Mouse (Mus musculus): ENCODE data around the gene Gm13698. TPM values are rescaled to one million over a fixed set of nuclear protein-coding genes. Genes with fewer than 3 reads are reported as not detected.
"Not testable (repeated sequence)": the region's sequence is repeated elsewhere in the genome, so short reads cannot be mapped to it uniquely, and the experiment has no call there.

Gene Gm13698
- total RNA-seq (2014; rRNA removed) (not detected in 2 replicates), polyA plus RNA-seq (2015; fragmentation: Nextera tagmentation; extraction: Ambion mirVana) (not detected in 2 replicates)

DNA sequence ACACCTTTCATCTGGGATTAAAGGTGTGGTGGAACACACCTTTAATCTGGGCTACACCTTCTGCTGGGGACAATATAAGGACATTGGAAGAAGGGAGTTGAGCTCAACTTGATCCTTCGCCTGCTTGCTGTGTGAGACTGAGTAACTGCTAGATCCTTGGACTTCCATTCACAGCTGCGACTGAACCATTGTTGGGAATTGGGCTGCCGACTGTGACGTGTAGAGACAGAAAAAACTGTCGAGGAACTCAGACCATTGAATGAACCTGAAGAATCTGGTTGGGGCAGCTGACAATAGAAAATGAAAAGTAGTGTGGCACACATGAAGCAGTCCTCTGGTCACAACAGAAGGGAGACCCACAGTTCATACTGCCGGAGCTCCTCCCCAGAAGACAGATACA lies at the start of gene Gm13698:
Gm13698 (plus strand) TSS at position 301 of the 400 bp plus-strand sequence.
- not testable (repeated sequence) for ATAC-seq; H3K4me1 ChIP-seq (ENCODE audit: insufficient read depth, low read length); H3K9ac ChIP-seq (replicated peaks; ENCODE audit: low read length); H3K4me2 ChIP-seq (ENCODE audit: low read depth, low read length); H3K27ac ChIP-seq; DNase-seq (ENCODE audit: low spot score); H3K27me3 ChIP-seq (ENCODE audit: insufficient read depth, low read length); H3K4me3 ChIP-seq (ENCODE audit: low read length); H3K9me3 ChIP-seq (ENCODE audit: low read length); H3K36me3 ChIP-seq (ENCODE audit: insufficient read depth, low read length)
- no CpG with 5 or more reads among the region's 6 CpGs for WGBS

DNA sequence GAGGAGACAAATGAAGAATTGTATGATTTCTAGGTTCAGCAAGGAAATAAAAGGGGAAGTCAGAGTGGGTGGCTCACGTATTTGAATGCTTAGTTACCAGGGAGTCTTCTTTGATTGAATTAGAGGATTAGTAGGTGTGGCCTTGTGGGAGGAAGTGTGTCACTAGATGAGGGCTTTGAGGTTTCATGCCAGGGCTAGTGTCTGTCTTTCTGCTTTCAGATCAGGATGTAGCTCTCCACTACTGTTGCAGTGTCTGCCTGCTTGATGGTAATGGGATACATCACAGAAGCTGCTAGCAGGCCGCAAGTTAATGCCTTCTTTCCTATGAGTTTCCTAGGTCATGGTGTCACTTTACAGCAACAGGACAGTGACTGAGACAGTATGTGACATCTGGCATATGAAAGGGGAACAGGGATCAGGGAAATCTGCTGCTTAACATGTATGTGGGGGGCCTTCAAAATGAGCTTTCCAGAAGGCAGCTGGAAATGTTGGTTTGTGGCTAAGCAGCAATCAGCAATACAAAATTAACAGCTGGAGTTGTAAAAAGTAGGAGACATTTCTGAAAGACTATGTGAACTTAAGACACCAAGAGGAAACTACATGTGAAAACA lies 25.9 kb upstream of the Gm13698 start:
- H3K9me3 ChIP-seq (ENCODE audit: low read length): no peaks in the 10 kb centered on the region
- no peak overlapping the region for H3K9ac ChIP-seq (replicated peaks; ENCODE audit: low read length)
- no peak overlapping the region for H3K4me2 ChIP-seq (ENCODE audit: low read depth, low read length)
- no peak for TF ChIP-seq CTCF (IDR thresholded peaks at IDR 0.05; ENCODE audit: low read depth)
- no peaks in the 10 kb centered on the region for H3K4me1 ChIP-seq (ENCODE audit: insufficient read depth, low read length)
- H3K27ac ChIP-seq: no peak overlapping the region
- DNase-seq (ENCODE audit: low spot score): no peak
- no peak for ATAC-seq
- H3K27me3 ChIP-seq (ENCODE audit: insufficient read depth, low read length): no peaks in the 10 kb centered on the region
- no peaks in the 10 kb centered on the region for H3K36me3 ChIP-seq (ENCODE audit: insufficient read depth, low read length)
- no peak overlapping the region for H3K4me3 ChIP-seq (ENCODE audit: low read length)
- 50% methylated on average over 2 of the region's 2 CpGs for WGBS

DNA sequence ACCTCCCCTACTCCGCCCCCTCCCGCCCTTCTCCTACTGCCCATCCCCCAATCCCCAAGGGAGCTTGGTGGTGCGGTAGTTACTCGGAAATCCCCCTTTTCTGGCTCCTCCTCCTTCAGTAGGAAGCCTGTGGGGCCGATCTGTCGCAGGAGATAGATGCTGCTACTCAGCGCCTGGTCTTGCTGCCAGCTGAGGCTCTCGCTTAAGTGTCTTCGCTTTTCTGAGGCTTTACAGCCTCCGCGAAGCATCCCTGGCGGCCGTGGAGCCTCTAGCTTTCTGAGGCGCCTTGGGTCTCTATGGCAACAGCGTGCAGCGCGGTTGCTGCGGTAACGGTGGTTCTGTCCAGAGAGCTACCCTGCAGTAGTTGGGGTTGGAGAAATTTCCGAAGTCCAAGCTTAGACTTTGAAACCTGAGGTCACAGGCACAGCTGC lies 14.5 kb upstream of the Gm13698 start, which contains the start of gene Zswim2:
Zswim2 (minus strand) TSS at position 298 of the 431 bp plus-strand sequence.
- Histone ChIP-seq H3K9me3 (ENCODE audit: low read length) (no peaks in the 10 kb centered on the region), H3K4me2 (ENCODE audit: low read depth, low read length) (peak within 1 kb of the TSS; percentile 72), H3K36me3 (ENCODE audit: insufficient read depth, low read length) (no peaks in the 10 kb centered on the region), H3K4me3 (ENCODE audit: low read length) (peak within 1 kb of the TSS; percentile 42), H3K4me1 (ENCODE audit: insufficient read depth, low read length) (no peaks in the 10 kb centered on the region), H3K9ac (replicated peaks; ENCODE audit: low read length) (peak within 1 kb of the TSS; percentile 30; the same call in 1 of the 2 replicates), H3K27ac (peak within 1 kb of the TSS; percentile 32; the same call in 1 of the 2 replicates), H3K27me3 (ENCODE audit: insufficient read depth, low read length) (no peaks in the 10 kb centered on the region)
- 1% methylated on average over 20 of the region's 20 CpGs for WGBS
- DNase-seq (ENCODE audit: low spot score): peak; percentile 91
- ATAC-seq: peak; percentile 98
- no peak; the same call in 1 of the 2 replicates for TF ChIP-seq CTCF (IDR thresholded peaks at IDR 0.05; ENCODE audit: low read depth)

DNA sequence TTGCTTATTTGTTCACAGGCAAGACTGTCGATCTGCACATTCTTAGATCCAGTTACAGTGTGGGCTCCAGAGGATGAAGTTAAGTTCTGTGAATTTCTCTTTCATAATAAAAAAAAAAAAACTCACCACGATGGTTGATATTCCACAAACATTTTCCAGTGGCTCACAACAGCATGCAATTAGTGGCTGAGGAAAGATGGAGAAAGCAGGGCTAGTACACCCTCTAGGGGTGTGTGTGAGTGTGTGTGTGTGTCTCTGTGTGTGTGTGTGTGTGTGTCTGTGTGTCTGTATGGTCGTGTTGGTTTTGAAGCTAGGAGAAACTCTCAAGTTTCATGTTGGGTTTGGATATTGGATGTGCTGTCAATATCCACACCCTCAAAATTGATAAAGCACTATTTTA lies 14.1 kb upstream of the Gm13698 start:
- Histone ChIP-seq H3K27me3 (ENCODE audit: insufficient read depth, low read length) (no peaks in the 10 kb centered on the region), H3K4me1 (ENCODE audit: insufficient read depth, low read length) (no peaks in the 10 kb centered on the region), H3K27ac (no peak overlapping the region), H3K4me2 (ENCODE audit: low read depth, low read length) (peak overlapping the region; percentile 72), H3K4me3 (ENCODE audit: low read length) (peak overlapping the region; percentile 42), H3K9me3 (ENCODE audit: low read length) (no peaks in the 10 kb centered on the region), H3K9ac (replicated peaks; ENCODE audit: low read length) (no peak overlapping the region), H3K36me3 (ENCODE audit: insufficient read depth, low read length) (no peaks in the 10 kb centered on the region)
- peak; percentile 32; the same call in 1 of the 2 replicates for TF ChIP-seq CTCF (IDR thresholded peaks at IDR 0.05; ENCODE audit: low read depth)
- DNase-seq (ENCODE audit: low spot score): no peak
- peak; percentile 65 for ATAC-seq
- 19% methylated on average over 3 of the region's 3 CpGs for WGBS

DNA sequence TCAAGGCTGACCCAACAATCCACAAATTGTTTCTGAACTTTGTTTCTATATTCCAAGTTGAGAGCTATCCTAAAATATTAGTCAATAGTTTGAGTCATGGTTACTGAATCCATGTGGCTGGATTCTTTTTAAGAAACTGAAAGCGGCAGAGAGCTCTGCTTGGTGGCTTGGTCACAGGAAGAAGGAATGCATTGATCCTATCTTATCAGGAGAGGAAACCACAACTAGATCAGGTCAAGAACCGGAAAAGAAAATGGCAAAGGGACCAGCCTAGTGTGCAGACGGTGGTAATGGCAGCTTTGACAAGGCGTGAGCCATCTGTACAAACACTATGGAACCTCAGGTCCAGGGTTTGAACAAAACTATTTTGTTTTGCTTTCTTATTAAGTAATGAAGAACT lies 13.7 kb upstream of the Gm13698 start:
- Histone ChIP-seq H3K4me3 (ENCODE audit: low read length) (no peak overlapping the region), H3K9ac (replicated peaks; ENCODE audit: low read length) (no peak overlapping the region), H3K4me2 (ENCODE audit: low read depth, low read length) (no peak overlapping the region), H3K36me3 (ENCODE audit: insufficient read depth, low read length) (no peaks in the 10 kb centered on the region), H3K9me3 (ENCODE audit: low read length) (no peaks in the 10 kb centered on the region), H3K27ac (no peak overlapping the region), H3K4me1 (ENCODE audit: insufficient read depth, low read length) (no peaks in the 10 kb centered on the region), H3K27me3 (ENCODE audit: insufficient read depth, low read length) (no peaks in the 10 kb centered on the region)
- 77% methylated on average over 4 of the region's 4 CpGs for WGBS
- ATAC-seq: no peak
- DNase-seq (ENCODE audit: low spot score): no peak
- no peak for TF ChIP-seq CTCF (IDR thresholded peaks at IDR 0.05; ENCODE audit: low read depth)

DNA sequence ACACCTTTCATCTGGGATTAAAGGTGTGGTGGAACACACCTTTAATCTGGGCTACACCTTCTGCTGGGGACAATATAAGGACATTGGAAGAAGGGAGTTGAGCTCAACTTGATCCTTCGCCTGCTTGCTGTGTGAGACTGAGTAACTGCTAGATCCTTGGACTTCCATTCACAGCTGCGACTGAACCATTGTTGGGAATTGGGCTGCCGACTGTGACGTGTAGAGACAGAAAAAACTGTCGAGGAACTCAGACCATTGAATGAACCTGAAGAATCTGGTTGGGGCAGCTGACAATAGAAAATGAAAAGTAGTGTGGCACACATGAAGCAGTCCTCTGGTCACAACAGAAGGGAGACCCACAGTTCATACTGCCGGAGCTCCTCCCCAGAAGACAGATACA lies 5.7 kb downstream of the Gm13698 start, which contains the start of gene Gm13693:
Gm13693 (plus strand) TSS at position 301 of the 400 bp plus-strand sequence.
- H3K36me3 ChIP-seq (ENCODE audit: insufficient read depth, low read length); H3K4me3 ChIP-seq (ENCODE audit: low read length); H3K27me3 ChIP-seq (ENCODE audit: insufficient read depth, low read length); ATAC-seq; H3K4me2 ChIP-seq (ENCODE audit: low read depth, low read length); H3K9ac ChIP-seq (replicated peaks; ENCODE audit: low read length); H3K4me1 ChIP-seq (ENCODE audit: insufficient read depth, low read length); H3K27ac ChIP-seq; H3K9me3 ChIP-seq (ENCODE audit: low read length); DNase-seq (ENCODE audit: low spot score): not testable (repeated sequence)
- no CpG with 5 or more reads among the region's 6 CpGs for WGBS

DNA sequence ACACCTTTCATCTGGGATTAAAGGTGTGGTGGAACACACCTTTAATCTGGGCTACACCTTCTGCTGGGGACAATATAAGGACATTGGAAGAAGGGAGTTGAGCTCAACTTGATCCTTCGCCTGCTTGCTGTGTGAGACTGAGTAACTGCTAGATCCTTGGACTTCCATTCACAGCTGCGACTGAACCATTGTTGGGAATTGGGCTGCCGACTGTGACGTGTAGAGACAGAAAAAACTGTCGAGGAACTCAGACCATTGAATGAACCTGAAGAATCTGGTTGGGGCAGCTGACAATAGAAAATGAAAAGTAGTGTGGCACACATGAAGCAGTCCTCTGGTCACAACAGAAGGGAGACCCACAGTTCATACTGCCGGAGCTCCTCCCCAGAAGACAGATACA lies 11.5 kb downstream of the Gm13698 start, which contains the start of gene Gm13695:
Gm13695 (plus strand) TSS at position 301 of the 400 bp plus-strand sequence.
- not testable (repeated sequence) for H3K9me3 ChIP-seq (ENCODE audit: low read length); DNase-seq (ENCODE audit: low spot score); H3K4me1 ChIP-seq (ENCODE audit: insufficient read depth, low read length); H3K9ac ChIP-seq (replicated peaks; ENCODE audit: low read length); ATAC-seq; H3K4me3 ChIP-seq (ENCODE audit: low read length); H3K27me3 ChIP-seq (ENCODE audit: insufficient read depth, low read length); H3K36me3 ChIP-seq (ENCODE audit: insufficient read depth, low read length); H3K27ac ChIP-seq; H3K4me2 ChIP-seq (ENCODE audit: low read depth, low read length)
- no CpG with 5 or more reads among the region's 6 CpGs for WGBS

DNA sequence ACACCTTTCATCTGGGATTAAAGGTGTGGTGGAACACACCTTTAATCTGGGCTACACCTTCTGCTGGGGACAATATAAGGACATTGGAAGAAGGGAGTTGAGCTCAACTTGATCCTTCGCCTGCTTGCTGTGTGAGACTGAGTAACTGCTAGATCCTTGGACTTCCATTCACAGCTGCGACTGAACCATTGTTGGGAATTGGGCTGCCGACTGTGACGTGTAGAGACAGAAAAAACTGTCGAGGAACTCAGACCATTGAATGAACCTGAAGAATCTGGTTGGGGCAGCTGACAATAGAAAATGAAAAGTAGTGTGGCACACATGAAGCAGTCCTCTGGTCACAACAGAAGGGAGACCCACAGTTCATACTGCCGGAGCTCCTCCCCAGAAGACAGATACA lies 17.3 kb downstream of the Gm13698 start, which contains the start of gene Gm13696:
Gm13696 (plus strand) TSS at position 301 of the 400 bp plus-strand sequence.
- H3K36me3 ChIP-seq (ENCODE audit: insufficient read depth, low read length); H3K4me2 ChIP-seq (ENCODE audit: low read depth, low read length); H3K9ac ChIP-seq (replicated peaks; ENCODE audit: low read length); H3K27me3 ChIP-seq (ENCODE audit: insufficient read depth, low read length); H3K27ac ChIP-seq; H3K9me3 ChIP-seq (ENCODE audit: low read length); DNase-seq (ENCODE audit: low spot score); ATAC-seq; H3K4me1 ChIP-seq (ENCODE audit: insufficient read depth, low read length); H3K4me3 ChIP-seq (ENCODE audit: low read length): not testable (repeated sequence)
- no CpG with 5 or more reads among the region's 6 CpGs for WGBS

DNA sequence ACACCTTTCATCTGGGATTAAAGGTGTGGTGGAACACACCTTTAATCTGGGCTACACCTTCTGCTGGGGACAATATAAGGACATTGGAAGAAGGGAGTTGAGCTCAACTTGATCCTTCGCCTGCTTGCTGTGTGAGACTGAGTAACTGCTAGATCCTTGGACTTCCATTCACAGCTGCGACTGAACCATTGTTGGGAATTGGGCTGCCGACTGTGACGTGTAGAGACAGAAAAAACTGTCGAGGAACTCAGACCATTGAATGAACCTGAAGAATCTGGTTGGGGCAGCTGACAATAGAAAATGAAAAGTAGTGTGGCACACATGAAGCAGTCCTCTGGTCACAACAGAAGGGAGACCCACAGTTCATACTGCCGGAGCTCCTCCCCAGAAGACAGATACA lies 23.1 kb downstream of the Gm13698 start, which contains the start of gene Gm13694:
Gm13694 (plus strand) TSS at position 301 of the 400 bp plus-strand sequence.
- not testable (repeated sequence) for H3K27me3 ChIP-seq (ENCODE audit: insufficient read depth, low read length); DNase-seq (ENCODE audit: low spot score); H3K4me2 ChIP-seq (ENCODE audit: low read depth, low read length); ATAC-seq; H3K36me3 ChIP-seq (ENCODE audit: insufficient read depth, low read length); H3K4me1 ChIP-seq (ENCODE audit: insufficient read depth, low read length); H3K27ac ChIP-seq; H3K9me3 ChIP-seq (ENCODE audit: low read length); H3K4me3 ChIP-seq (ENCODE audit: low read length); H3K9ac ChIP-seq (replicated peaks; ENCODE audit: low read length)
- no CpG with 5 or more reads among the region's 6 CpGs for WGBS

DNA sequence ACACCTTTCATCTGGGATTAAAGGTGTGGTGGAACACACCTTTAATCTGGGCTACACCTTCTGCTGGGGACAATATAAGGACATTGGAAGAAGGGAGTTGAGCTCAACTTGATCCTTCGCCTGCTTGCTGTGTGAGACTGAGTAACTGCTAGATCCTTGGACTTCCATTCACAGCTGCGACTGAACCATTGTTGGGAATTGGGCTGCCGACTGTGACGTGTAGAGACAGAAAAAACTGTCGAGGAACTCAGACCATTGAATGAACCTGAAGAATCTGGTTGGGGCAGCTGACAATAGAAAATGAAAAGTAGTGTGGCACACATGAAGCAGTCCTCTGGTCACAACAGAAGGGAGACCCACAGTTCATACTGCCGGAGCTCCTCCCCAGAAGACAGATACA lies 28.9 kb downstream of the Gm13698 start, which contains the start of gene Gm13697:
Gm13697 (plus strand) TSS at position 301 of the 400 bp plus-strand sequence.
- no CpG with 5 or more reads among the region's 6 CpGs for WGBS
- DNase-seq (ENCODE audit: low spot score); H3K4me2 ChIP-seq (ENCODE audit: low read depth, low read length); ATAC-seq; H3K4me3 ChIP-seq (ENCODE audit: low read length); H3K36me3 ChIP-seq (ENCODE audit: insufficient read depth, low read length); H3K9ac ChIP-seq (replicated peaks; ENCODE audit: low read length); H3K4me1 ChIP-seq (ENCODE audit: insufficient read depth, low read length); H3K27me3 ChIP-seq (ENCODE audit: insufficient read depth, low read length); H3K9me3 ChIP-seq (ENCODE audit: low read length); H3K27ac ChIP-seq: not testable (repeated sequence)

Measured in hindbrain, postnatal 0 days (tissue).